Mouse (Mus musculus) embryo, embryonic 9.5 days (tissue): Measurements from ENCODE around the gene Nit1.

Experiments
- DNase-seq: peaks from one replicate; pipeline ENCODE4 v3.0.0-alpha.2; 2017; ENCODE audit errors: extremely low spot score

Nit1 gene

GRCm38 (mm10) chr1:171293906-171294297, 51.5 kb downstream of the Nit1 start:
- DNase-seq, result no peak

GRCm38 (mm10) chr1:171293351-171293750, 52.1 kb downstream of the Nit1 start:
- no peak for DNase-seq

- no peak for DNase-seq
These were observed 57.1 kb downstream of the Nit1 start for GRCm38 (mm10) chr1:171288328-171288727.
